ENCODE assay signal across 8 mouse cellular contexts in the genomic region with DNA sequence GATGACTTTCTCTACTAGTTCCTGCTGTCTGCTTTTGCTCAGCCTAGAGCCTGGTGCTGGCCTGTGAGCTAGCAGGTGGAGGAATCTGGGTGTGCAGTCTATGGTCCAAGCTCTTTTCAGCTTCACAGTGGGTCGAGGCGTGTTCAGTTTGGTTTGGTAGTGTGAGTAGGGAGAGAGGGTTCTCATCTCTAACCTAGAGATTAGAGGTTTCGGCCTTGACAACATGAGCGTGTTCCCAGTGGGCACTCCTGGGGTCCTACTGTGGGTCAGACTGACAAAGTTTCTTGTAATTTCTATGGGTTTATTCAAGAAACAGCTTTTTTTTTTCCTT. TPM values are rescaled to one million over a fixed set of nuclear protein-coding genes. Genes with fewer than 3 reads are reported as not detected.
DNase-seq lines count a peak whose midpoint lies in the region; ATAC-seq lines count a peak whose summit lies in the region.

No protein-coding gene starts in this region.

- peak overlapping the region; percentile 61 for H3K4me3 ChIP-seq in lung, embryonic 15.5 days
- H3K4me3 ChIP-seq in limb, embryonic 15.5 days: peak overlapping the region; percentile 60
- H3K4me3 ChIP-seq in stomach, embryonic 15.5 days (replicated peaks): peak overlapping the region; percentile 67

- peak overlapping the region; percentile 75 for H3K9ac ChIP-seq in lung, embryonic 15.5 days
- H3K9ac ChIP-seq in limb, embryonic 15.5 days: peak overlapping the region; percentile 23; the same call in 1 of the 2 replicates
- H3K9ac ChIP-seq in stomach, embryonic 15.5 days: peak overlapping the region; percentile 12; the same call in 1 of the 2 replicates

- H3K36me3 ChIP-seq in lung, embryonic 15.5 days: peaks cover 14% of the 10 kb centered on the region
- H3K36me3 ChIP-seq in limb, embryonic 15.5 days: peaks cover 15% of the 10 kb centered on the region; the same call in 1 of the 2 replicates
- 0 out of 2 replicates have a peak, but pooled peaks cover 2% of the 10 kb centered on the region for H3K36me3 ChIP-seq in stomach, embryonic 15.5 days

- H3K4me1 ChIP-seq in lung, embryonic 15.5 days: peaks cover 38% of the 10 kb centered on the region
- peaks cover 35% of the 10 kb centered on the region for H3K4me1 ChIP-seq in limb, embryonic 15.5 days
- peaks cover 36% of the 10 kb centered on the region for H3K4me1 ChIP-seq in stomach, embryonic 15.5 days

- peak overlapping the region; percentile 86 for H3K27ac ChIP-seq in lung, embryonic 15.5 days
- H3K27ac ChIP-seq in limb, embryonic 15.5 days: peak overlapping the region; percentile 85
- peak overlapping the region; percentile 72 for H3K27ac ChIP-seq in stomach, embryonic 15.5 days

- no peaks in the 10 kb centered on the region; the same call in 1 of the 2 replicates for H3K27me3 ChIP-seq in lung, embryonic 15.5 days
- H3K27me3 ChIP-seq in limb, embryonic 15.5 days: no peaks in the 10 kb centered on the region
- 0 out of 2 replicates have a peak, but pooled peaks cover 3% of the 10 kb centered on the region for H3K27me3 ChIP-seq in stomach, embryonic 15.5 days (replicated peaks)

- peak; percentile 57 to 87 for DNase-seq in adrenal gland, adult (ENCODE audit: inconsistent age in 2 of 2, low spot score in 1 of 2)
- no peak for DNase-seq in adrenal gland, adult 18-20 months (ENCODE audit: low spot score in 2 of 2)
- no peak for DNase-seq in lung, postnatal 14 days
- DNase-seq in layer of hippocampus, postnatal 36 days: no peak
- no peak for DNase-seq in left cerebral cortex, adult 18-20 months (ENCODE audit: low spot score in 2 of 2)

- 49% methylated on average over 4 of the region's 4 CpGs for WGBS in lung, embryonic 15.5 days
- WGBS in limb, embryonic 15.5 days: 53% methylated on average over 4 of the region's 4 CpGs
- WGBS in stomach, embryonic 15.5 days: 50% methylated on average over 4 of the region's 4 CpGs

- H3K4me2 ChIP-seq in lung, embryonic 15.5 days: peak overlapping the region; percentile 87
- H3K4me2 ChIP-seq in limb, embryonic 15.5 days: peak overlapping the region; percentile 79
- H3K4me2 ChIP-seq in stomach, embryonic 15.5 days: peak overlapping the region; percentile 95

- ATAC-seq in lung, embryonic 15.5 days (ENCODE audit: borderline replicate concordance, extremely low read depth, low FRiP score, low TSS enrichment): no peak
- no peak for ATAC-seq in limb, embryonic 15.5 days (ENCODE audit: insufficient number of reproducible peaks, low FRiP score, low TSS enrichment, low read depth)
- no peak for ATAC-seq in stomach, embryonic 15.5 days (ENCODE audit: insufficient read depth, low FRiP score, low read depth)

- H3K9me3 ChIP-seq in lung, embryonic 15.5 days: no peaks in the 10 kb centered on the region
- H3K9me3 ChIP-seq in limb, embryonic 15.5 days: no peaks in the 10 kb centered on the region
- H3K9me3 ChIP-seq in stomach, embryonic 15.5 days: no peaks in the 10 kb centered on the region

RNA-seq across cellular contexts. Expression of a gene that starts 2.1 kb away (rescaled TPM):
- total RNA-seq in adrenal gland, adult 18-20 months (2021): 100 to 1,000 TPM; 511 to 546 TPM
- polyA plus RNA-seq in lung, embryonic 15.5 days (2015; fragmentation: Nextera tagmentation; extraction: Ambion mirVana): 55.5 and 64.4 TPM in 2 replicates
- polyA plus RNA-seq in limb, embryonic 15.5 days (2015; fragmentation: Nextera tagmentation; extraction: Ambion mirVana): 85.5 and 93.5 TPM in 2 replicates
- 63.5 and 66.0 TPM in 2 replicates for polyA plus RNA-seq in stomach, embryonic 15.5 days (2015; fragmentation: Nextera tagmentation; extraction: Ambion mirVana)
- 10 to 100 TPM; 49.2 to 60.3 TPM for total RNA-seq in layer of hippocampus, postnatal 36 days (2021)
- 10 to 100 TPM; 58.8 to 67.6 TPM for total RNA-seq in left cerebral cortex, adult 18-20 months (2021)

Comparison
In these comparisons a context has a peak if more than half of its experiments do, and no peak if none do; other contexts are left out.
1. DNase-seq: peak in adrenal gland, adult (2 of 2); none in adrenal gland, adult 18-20 months (0 of 2), lung, postnatal 14 days (single experiment), layer of hippocampus, postnatal 36 days (0 of 2) and left cerebral cortex, adult 18-20 months (0 of 2).
2. H3K9ac ChIP-seq: peak in every context shown above with its lines; median percentile 75 in lung, embryonic 15.5 days; 23 in limb, embryonic 15.5 days; 12 in stomach, embryonic 15.5 days.
3. RNA of a gene that starts 2.1 kb away (total RNA-seq): 511 to 546 TPM in adrenal gland, adult 18-20 months; 58.8 to 67.6 TPM in left cerebral cortex, adult 18-20 months and 49.2 to 60.3 TPM in layer of hippocampus, postnatal 36 days; every median in the first group is over 4 times any median in the second.
4. Peak in every context shown above with its lines, with median percentiles within 50 percentile points of each other: H3K27ac ChIP-seq, H3K4me2 ChIP-seq and H3K4me3 ChIP-seq.